Mouse (Mus musculus) heart, postnatal 14 days (tissue): Measurements from ENCODE around the gene Trim59. TPM values are rescaled to one million over a fixed set of nuclear protein-coding genes. Genes with fewer than 3 reads are reported as not detected.
A peak's percentile ranks its signal among the peaks of the same experiment; 100 is the strongest.
"Not testable (repeated sequence)": the region's sequence is repeated elsewhere in the genome, so short reads cannot be mapped to it uniquely, and the experiment has no call there.

Experiments used
- DNase-seq, 2 experiments: peaks; one replicate each; pipeline ENCODE4 v3.0.0; 2021 to 2022
- intact Hi-C: fragments of 180-260 bp; cut with DNase I; formaldehyde crosslinking; loops from one replicate; pipeline ENCODE4 v1.15.1; 2025
- long read RNA-seq, 2 experiments: library from polyadenylated mRNA; stranded (forward); transcript quantifications; one replicate each; pipeline ENCODE4 v2.0.0; 2021
- total RNA-seq, 2 experiments: library from RNA; stranded (reverse); gene quantifications; 2 replicates each; pipeline ENCODE4 v1.2.3; 2021

Gene Trim59
- total RNA-seq = 1 to 10 TPM; 5.7 to 8.7 TPM
- long read RNA-seq, experiment 1, partial matches to known transcripts = 0 of 6 reads
- long read RNA-seq, experiment 1, other reads (novel, unspliced or antisense) = 4 of 6 reads
- long read RNA-seq, experiment 2, partial matches to known transcripts = 0 of 3 reads
- long read RNA-seq, experiment 2, other reads (novel, unspliced or antisense) = 3 of 3 reads

DNA sequence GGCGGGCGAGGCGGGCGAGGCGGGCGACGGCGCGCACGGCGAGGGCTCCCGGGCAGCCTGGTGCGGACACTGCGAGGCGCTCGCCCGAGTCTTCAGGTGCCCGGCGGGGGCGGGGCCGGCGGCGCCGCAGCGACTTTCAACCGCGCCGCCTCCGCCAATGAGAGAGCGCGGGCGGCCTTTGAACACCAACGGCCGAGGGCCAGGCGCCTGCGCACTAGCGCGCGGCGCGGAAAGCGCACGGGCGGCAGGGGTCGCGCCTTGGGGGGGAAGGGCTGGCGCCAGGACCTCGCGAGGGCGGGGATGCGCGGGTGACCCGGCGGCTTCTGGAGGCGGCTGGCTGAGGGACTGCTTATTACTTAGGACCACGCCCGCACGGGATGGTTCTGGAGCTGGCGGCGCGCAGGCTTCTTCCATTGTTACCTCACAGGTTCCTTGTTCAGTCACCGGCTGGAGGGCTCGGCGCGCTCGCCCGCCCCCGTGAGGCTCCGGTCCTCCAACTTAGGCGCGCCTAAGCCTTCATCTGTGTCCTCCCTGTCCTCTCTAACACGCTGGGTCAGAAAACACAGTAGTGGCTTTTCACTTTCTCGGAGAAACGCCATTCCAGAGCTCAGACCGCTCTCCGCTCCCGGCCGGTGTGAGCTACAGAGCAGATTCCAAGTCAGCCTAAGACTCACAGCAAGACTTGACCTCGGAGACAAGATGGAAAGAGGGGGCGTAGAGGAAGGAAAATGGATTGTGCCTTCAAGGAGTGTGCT, at the start of gene Trim59:
TSS of gene Trim59 (minus strand) at position 111 of the 755 bp plus-strand sequence.
- peak; percentile 89 to 94 for DNase-seq
- intact Hi-C loops = no loop called here

DNA sequence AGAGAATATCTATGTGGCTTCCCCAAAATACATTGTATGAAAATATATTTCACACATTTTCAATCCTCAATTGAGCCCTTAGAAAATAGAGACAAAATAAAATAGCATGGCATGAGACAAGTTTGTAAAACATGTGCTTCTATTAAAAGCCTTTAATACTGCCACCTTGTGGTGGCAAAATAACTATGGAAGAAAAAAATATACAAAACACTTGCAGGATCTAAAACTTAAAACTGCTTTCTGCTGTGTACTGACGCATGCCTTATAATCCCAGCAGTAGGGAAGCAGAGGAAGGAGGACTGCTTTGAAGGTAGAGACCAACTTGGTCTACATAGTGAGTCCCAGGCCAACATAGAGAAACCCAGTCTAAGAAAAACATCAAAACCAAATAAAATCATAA, 19.4 kb upstream of the Trim59 start:
- intact Hi-C loops = loop anchor here (10.0 kb wide), 1 partner anchor 349 kb away; no protein-coding TSS in a partner anchor
- DNase-seq = no peak

DNA sequence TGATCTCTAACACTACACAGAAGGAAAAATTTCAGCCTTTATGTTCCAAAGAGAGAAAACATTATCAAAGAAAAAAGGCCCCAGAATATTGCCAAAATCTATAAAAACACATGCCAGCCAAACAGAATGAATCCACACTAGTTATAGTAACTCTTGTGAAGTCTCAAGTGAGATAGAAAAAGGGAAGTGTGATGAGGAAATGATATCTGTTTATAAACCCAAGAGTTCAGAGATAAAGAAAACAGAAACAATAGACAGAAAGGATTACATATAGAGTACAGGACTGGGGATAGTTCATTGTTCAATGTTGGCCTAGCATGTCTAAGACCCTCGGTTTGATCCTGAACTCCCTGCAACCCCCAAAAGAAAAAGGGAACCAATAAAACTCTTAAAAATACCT, 18.2 kb upstream of the Trim59 start:
- intact Hi-C loops = loop anchor here (10.0 kb wide), 1 partner anchor 348 kb away; no protein-coding TSS in a partner anchor
- no peak for DNase-seq

DNA sequence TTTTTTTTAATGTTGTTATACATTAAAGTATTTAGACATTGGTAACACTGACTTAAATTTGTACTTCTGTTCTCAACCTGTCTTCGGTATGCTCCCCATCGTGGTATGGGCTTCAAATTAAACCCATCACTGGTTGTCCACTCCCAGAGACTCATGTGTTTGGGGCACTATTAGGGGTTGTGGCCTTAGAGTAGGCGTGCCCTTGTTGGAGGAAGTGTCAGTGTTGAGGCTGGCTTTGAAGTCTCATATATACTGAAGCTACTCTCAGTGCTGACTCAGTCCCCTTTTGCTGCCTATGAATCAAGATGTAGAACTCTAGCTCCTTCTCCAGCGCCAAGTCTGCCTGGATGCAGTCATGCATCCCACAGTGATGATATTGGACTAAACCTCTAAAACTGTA, 16.1 kb upstream of the Trim59 start:
- intact Hi-C loops = loop anchor here (10.0 kb wide), 1 partner anchor 346 kb away; no protein-coding TSS in a partner anchor
- no peak for DNase-seq

DNA sequence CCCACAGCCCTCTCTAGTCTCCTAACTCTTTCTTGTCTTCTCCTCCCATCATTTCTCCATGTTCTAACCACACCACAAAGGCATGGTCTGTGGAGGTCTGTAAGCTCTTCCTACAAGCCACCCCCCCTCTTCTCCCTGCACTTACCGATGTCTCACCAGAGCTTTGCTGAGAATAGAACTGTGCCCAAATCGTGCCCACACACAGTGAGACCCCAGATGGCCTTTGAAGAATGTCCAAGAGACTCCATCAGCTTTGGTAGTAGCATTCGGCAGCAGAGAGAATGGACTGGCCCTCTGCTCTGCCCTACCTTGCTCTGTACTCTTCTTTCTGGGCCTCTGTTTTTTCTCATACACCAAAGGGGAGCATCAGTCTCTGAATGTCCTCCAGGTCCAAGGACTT, 11.3 kb upstream of the Trim59 start:
- DNase-seq = no peak

DNA sequence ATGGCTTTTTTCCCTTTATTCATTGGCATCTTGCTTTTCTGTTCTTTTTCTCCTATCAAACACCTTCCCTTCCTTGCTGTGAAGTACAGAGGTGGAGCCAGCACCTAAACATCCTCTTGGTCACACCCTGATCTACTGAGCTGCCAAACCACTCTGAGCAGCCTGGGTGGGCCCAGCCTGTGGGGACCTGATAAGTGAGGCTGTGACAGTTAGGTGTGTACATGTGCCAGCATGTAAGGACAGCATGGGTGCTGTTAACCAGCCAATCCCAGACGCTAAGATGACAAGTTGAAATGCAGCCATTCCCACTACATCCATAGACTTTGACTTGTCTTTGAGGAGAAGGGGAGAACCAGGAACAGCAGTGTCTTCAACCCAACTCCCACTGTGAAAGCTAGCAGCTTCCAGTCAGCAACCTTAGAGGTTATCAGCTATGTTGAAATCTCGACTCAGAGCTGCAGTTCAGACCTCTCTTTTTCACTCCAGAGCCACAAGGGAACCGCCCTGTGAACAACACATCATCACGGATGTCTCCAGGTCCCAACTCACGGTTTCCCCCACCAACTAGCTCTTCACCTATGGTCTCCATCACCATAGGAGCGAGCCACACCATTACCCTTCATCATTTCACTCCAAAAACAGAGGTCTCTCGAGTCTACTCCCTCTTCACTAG, 10.3 kb upstream of the Trim59 start:
- intact Hi-C loops = no loop called here
- DNase-seq = no peak

More for the DNA sequence above, 11.3 kb upstream of the Trim59 start:
- intact Hi-C loops = no loop called here

DNA sequence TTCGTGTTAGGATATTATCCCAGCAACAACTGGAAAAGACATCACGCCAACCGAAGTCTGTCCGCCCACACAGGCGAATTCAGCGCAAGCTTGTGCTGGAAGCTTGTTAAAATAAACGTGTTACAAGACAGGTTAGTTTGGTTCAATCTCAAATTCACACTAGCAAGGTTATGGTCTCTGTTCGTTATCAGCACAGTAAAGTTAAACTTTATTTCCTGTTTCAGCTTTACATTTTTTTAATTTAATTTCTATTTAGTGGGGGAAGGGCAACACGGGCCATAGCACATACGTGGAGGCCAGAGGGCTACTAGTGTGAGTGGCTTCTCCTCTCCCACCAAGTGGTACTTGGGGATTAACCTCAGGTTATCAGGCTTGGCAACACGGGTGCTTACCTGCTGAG, 7.3 kb upstream of the Trim59 start:
- no peak for DNase-seq
- intact Hi-C loops = no loop called here

DNA sequence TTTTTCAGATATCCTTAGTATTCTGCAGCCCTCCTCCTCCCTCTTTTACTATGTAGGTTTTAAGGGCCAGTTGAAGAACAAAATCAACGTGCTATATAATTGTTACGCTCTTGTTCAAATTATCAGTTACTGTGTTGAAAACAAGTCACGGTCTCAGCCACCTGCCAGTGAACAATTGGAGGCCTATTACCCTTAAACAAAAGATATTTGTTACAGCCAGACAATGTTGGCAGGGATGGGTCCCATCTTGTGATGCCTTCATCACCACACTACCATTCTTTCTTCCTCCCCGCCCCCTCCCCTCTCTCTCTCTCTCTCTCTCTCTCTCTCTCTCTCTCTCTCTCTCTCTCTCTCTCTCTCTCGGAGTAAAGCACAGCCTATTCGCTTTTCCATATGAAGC, 4.5 kb upstream of the Trim59 start:
- DNase-seq = no peak
- intact Hi-C loops = no loop called here

DNA sequence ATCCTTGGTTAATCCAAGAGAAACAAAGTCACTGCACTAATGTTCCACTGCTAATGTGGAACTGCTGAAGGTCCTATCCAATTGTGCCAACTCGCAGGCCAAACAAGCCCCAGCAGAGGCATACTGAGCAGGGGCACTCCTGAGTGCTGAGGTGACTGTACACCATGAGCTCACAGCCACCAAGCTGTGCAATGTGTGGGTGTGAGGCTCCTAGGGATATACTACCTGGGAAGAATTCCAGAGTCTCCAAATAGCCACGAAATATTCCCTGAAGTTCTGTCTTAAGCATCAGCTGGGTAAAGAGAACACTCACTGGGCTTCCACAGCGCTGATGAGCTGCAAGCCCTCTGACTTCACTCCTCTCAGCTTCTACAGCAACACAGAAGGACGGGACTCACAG, 3.1 kb upstream of the Trim59 start:
- no peak for DNase-seq
- intact Hi-C loops = no loop called here

DNA sequence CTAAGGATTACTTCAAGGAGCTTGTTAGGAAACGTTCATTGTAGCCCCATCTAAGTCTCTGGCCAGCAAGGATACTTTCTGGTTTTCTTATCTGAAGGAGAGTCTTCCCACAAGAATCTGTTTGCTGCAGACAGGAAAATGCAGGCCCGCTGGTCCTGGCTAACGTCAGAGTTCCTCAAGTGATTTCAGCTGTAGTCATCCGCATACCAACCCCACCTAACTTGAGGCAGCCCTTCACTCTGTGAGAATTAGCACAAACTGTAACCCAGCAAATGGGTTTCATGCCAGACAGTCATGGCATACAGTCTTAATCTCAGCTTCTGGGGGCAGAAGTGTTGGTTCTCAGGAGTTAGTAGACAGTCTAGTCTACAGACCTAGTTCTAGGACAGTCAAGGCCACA, 2.0 kb upstream of the Trim59 start:
- intact Hi-C loops = no loop called here
- DNase-seq = no peak

DNA sequence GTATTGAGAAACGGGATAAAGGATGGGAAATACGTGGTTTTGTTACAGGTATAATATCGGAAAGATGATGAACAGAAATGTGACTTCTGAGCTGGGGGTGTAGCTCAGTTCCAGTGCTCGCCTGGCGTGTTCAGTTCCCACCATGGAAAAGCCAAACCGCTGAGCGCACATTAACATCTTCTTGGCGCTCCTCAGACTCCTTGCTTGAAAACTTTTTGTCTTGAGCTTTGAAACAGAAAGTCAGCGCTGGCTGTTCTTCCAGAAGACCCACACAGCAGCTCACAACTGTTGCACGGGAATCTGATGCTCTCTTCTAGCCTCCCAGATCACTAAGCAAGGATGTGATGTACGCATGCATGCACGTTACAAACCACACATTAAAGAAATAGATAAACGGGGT, 1.2 kb upstream of the Trim59 start:
- intact Hi-C loops = no loop called here
- no peak for DNase-seq

DNA sequence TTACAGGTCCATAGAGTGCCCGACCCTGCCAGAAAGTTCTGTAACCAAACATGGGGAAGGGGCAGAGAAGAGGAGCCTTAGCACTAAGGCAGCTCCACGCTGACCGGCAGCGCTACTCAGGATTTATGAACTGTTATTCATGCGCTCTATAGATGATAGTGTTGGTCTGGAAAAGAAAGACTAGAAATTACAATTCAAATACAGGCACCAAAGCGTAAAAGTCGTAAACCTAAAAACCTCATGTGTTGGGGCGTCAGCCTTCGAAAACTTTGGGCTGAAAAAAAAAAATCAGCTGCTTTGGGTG, 797 bp upstream of the Trim59 start:
- intact Hi-C loops = no loop called here
- no peak for DNase-seq

DNA sequence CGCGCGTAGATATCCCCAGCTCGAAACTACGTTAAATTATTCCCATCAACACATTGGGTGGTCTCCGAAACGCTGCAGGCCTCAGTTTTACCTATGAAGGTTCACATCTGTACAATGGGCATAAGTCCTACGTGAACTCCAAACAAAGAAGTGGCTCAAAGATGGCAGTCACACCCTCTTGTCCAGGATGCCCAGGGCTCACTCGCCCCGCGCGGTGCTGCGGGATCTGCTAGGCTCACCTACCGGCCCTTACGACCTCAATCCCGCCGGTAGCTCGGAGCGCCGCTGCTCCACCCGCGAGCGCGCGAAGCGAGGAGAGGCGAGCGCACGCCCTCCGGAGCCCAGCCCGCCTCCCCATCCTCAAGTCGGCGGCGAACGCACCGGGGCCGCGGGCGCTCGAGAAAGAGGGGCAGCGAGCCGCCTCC, 376 bp downstream of the Trim59 start:
- no peak for DNase-seq
- intact Hi-C loops = no loop called here

DNA sequence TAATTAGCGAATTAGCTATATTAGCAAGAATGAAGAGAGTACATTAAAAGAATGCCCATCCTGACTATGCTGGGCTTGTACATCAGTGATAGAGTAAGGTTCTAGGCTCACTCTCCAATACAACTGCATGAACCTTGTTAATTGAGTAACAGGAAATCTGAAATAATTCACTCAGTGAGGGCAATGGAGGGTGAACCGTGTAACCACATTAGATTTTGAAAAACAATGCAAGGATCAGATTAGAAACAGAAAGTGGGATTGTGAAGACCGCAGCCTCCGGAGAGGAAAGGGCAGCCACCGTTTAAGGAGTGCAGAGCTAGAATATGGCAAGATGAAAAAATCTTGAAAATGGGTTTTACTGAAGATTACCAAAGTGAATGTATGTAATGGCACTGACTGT, 3.3 kb downstream of the Trim59 start:
- no peak for DNase-seq
- intact Hi-C loops = loop anchor here (2.0 kb wide), 1 partner anchor 34 kb away; no protein-coding TSS in a partner anchor

DNA sequence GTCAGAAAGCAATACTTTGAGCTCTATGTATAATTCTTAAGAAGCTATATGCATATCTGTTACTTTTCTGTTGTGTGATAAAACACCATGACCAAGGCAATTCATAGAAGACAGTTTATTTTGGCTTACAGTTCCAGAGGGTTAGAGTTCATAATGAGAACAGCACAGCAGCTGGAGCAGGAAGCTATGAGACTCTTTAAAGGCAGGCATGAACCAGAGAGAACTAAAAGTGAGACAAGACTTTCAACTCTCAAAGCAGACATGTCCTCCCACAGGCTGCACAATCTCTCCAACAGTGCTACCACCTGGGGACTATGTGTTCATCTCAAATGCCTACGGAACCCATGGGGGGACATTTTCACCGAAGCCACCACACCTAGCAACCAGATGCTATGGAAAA, 4.5 kb downstream of the Trim59 start:
- intact Hi-C loops = loop anchor here (2.0 kb wide), 1 partner anchor 33 kb away; no protein-coding TSS in a partner anchor
- DNase-seq = no peak

DNA sequence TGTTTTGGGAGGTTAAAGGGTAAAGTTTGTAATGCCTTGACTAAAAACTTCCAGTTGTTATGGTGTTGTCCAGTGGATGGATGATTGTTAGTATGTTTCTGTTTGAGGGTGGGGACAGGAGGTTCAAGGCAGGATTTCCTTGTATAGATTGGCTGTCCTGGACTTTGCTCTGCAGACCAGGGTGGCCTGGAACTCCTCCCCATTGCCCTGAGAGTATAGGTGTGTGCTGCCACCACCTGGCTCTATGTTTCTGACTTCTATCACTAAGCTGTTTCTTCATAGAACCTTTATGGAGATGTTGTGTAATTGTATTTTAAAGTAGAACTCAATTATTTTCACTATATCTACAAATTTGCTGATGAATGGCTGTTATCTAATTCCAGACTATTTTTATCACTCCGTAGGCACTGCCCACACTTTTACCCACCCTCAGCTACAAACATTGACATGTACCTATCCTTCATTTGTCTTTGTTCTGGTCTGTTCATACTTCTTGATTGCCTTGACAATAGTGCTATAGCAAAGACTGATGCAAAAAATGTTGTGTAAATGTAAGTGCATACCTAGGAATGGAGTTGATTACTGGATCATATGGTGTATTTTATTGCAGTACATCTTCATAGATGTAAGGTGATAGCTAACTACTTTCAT, 18.3 kb downstream of the Trim59 start:
- DNase-seq = no peak
- intact Hi-C loops = no loop called here

DNA sequence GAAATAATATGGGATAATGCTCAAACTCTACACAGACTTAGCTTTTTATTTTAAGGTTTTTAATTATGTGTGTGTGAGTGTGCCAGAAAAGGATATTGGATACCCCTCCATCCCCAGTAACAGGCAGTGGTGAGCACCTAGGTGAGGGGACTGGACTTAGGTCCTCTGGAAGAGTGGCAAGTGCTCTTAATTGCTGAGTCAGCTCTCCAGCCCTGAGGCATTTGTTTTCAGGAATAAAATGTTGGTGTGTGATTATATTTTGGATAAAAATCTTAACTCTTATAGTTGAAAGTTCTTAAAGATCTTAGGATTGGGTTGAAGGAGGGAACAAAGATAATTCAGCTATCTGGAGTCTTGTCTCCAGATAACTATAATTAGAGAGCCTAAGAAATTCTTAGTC, 23.8 kb downstream of the Trim59 start:
- DNase-seq = no peak
- intact Hi-C loops = no loop called here

DNA sequence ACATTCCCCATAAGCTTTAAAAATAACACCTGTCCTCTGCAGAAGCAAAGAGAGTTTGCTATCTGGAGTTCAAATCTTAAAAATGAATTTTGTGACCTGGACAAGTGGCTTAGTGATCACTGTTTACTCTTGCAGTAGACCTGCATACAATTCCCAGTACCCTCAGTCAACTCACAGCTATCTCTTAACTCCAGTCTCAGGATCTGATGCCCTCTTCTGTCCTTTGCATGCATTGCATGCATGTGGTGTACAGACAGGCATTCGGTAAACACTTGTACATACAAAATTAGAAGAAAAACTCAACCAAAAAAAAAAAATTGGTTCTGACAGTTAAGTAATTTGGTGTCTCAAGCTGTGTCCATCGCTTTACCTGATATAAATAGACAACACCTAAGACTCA, 24.3 kb downstream of the Trim59 start:
- DNase-seq = no peak
- intact Hi-C loops = no loop called here

DNA sequence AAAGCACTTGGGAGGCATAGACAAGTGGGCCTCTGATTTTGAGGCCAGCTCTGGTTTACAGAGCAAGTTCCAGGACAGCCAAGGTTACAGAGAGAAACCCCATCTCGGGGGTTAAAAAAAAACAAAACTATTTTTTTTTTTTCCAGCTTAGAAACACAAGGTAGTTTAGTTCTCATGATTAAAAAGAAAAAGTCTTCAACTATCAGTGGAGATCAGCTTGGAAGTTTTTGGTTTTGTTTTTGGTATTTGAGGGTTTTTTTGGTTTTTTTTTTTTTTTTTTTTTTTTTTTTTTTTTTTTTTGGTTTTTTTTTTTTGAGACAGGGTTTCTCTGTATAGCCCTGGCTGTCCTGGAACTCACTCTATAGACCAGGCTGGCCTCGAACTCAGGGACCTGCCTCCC, 25.9 kb downstream of the Trim59 start:
- DNase-seq, intact Hi-C loops: not testable (repeated sequence)

DNA sequence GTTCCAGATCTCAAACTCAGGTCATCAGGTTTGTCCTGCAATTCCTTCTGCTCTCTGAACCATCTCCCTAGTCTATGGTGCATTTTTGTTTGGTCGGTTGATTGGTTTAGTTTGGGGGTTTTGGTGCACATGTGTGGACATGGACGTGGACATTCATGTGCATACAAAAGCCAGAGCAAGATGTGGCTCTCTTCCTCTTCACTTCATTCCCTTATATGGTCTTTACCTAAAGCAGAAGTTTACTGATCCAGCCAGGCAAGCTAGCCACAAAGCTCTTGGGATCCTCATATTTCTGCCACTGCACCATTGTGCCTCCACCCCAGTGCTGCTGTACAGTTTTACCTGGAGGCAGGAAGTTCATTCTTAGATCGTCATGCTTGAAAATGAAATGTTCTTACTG, 27.4 kb downstream of the Trim59 start:
- intact Hi-C loops = no loop called here
- no peak for DNase-seq

DNA sequence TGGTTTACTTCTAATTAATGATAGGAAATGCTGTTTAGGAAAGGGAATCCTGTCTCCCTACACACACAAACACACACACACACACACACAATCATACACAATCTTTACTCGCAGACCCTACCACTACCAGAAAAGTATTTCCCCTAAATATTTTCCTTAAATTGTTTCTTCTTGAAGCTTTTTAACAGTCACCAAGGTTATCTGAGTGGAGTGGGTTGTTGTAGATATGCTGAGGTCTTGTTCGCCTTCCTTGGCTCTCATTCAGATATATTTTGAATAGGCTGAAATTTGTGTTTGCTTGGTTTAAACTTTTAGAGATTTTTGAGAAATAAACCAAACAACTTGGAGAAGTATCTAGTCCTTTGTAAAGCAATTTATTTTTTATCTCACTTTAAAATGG, 35.7 kb downstream of the Trim59 start:
- no peak for DNase-seq
- intact Hi-C loops = no loop called here
